Mouse (Mus musculus) liver, embryonic 14.5 days (tissue): ENCODE results near the gene Cd59b. TPM values are rescaled to one million over a fixed set of nuclear protein-coding genes. Genes with fewer than 3 reads are reported as not detected.
A peak's percentile ranks its signal among the peaks of the same experiment; 100 is the strongest.

Source experiments
- ATAC-seq: fragments of 200-750 bp; cut with Nextera tagmentation; 2 replicates; pipeline ENCODE4 v1.8.0; 2017; ENCODE audit warnings: moderate number of reproducible peaks, mild to moderate bottlenecking, moderate library complexity; ENCODE audit not compliant: insufficient read depth
- DNase-seq, 3 experiments: peaks; one replicate each; pipeline ENCODE4 v3.0.0-alpha.2; 2012 to 2013; ENCODE audit warnings: low read depth in 3 of 3, low spot score in 3 of 3
- H3K27ac ChIP-seq: fragments of 300-500 bp; sonication (generic); 2 replicates; pipeline ENCODE4 v1.5.1; 2014; ENCODE audit warnings: moderate library complexity, mild to moderate bottlenecking, control low read depth, inconsistent platforms
- H3K27me3 ChIP-seq: fragments of 300-500 bp; sonication (generic); 2 replicates; pipeline ENCODE4 v1.6.1; 2014; ENCODE audit warnings: mild to moderate bottlenecking, low read length, moderate library complexity; ENCODE audit not compliant: control insufficient read depth, insufficient read depth
- H3K36me3 ChIP-seq: fragments of 300-500 bp; sonication (generic); replicated peaks from 2 replicates; pipeline ENCODE4 v1.6.1; 2014; ENCODE audit warnings: low read depth; ENCODE audit not compliant: control insufficient read depth, insufficient read depth
- H3K4me1 ChIP-seq, 2 experiments: fragments of 200-500 bp in 1 of 2; fragments of 300-500 bp in 1 of 2; sonication (generic) in 1 of 2; replicated peaks; 2 replicates each; pipeline ENCODE4 v1.6.1; 2012 to 2014; ENCODE audit warnings: antibody characterized with exemption in 1 of 2, inconsistent platforms in 1 of 2, low read length in 1 of 2; ENCODE audit not compliant: control insufficient read depth in 2 of 2, insufficient read depth in 2 of 2
- H3K4me2 ChIP-seq: fragments of 300-500 bp; sonication (generic); 2 replicates; pipeline ENCODE4 v1.6.1; 2014; ENCODE audit warnings: low read depth, mild to moderate bottlenecking, control low read depth, moderate library complexity
- H3K4me3 ChIP-seq, 2 experiments: fragments of 200-500 bp in 1 of 2; fragments of 300-500 bp in 1 of 2; sonication (generic) in 1 of 2; 2 replicates each; pipeline ENCODE4 v1.5.1; 2012 to 2014; ENCODE audit warnings: low read depth in 2 of 2, low read length in 2 of 2, mild to moderate bottlenecking in 2 of 2, control low read depth in 1 of 2, inconsistent platforms in 1 of 2, moderate library complexity in 1 of 2; ENCODE audit not compliant: insufficient read depth in 1 of 2
- H3K9ac ChIP-seq: fragments of 300-500 bp; sonication (generic); replicated peaks from 2 replicates; pipeline ENCODE4 v1.6.1; 2014; ENCODE audit warnings: mild to moderate bottlenecking, control low read depth, moderate library complexity
- H3K9me3 ChIP-seq: fragments of 300-500 bp; sonication (generic); 2 replicates; pipeline ENCODE4 v1.6.1; 2016; ENCODE audit warnings: low read length, mixed read lengths; ENCODE audit not compliant: control insufficient read depth
- CTCF ChIP-seq: IDR thresholded peaks from 2 replicates; pipeline ENCODE4 v1.5.1; 2016; ENCODE audit warnings: antibody characterized with exemption, low read depth, control low read depth
- EP300 ChIP-seq: IDR thresholded peaks from 2 replicates; pipeline ENCODE4 v1.6.1; 2016; ENCODE audit warnings: antibody characterized with exemption, low read depth
- WGBS: fragments of 180-500 bp; shearing (Covaris S2); extraction: QIAGEN DNeasy Blood & Tissue Kit; methylation state at CpG from one replicate; pipeline ENCODE4 v1.1.7; 2014; ENCODE audit not compliant: insufficient replicate concordance; 5-methylcytosine and 5-hydroxymethylcytosine counted together
- polyA plus RNA-seq, 2 experiments: library from polyadenylated mRNA; depleted of rRNA in 1 of 2; stranded (reverse) in 1 of 2; unstranded in 1 of 2; fragments of >200 nt; fragmentation: Nextera tagmentation in 1 of 2; extraction: Ambion mirVana in 1 of 2; gene quantifications; 2 replicates each; pipeline versions ENCODE4 v1.2.1 to v1.2.3; 2012 to 2014

The Cd59b gene
- polyA plus RNA-seq, 2 experiments: 9.3 to 14.3 TPM

- peak; percentile 65 for ATAC-seq
- Histone ChIP-seq H3K9ac (peak overlapping the region; percentile 94), H3K4me1 (peaks cover 14 to 17% of the 10 kb centered on the region in 2 experiments), H3K36me3 (peaks cover 18% of the 10 kb centered on the region), H3K4me2 (peak overlapping the region; percentile 77), H3K9me3 (no peaks in the 10 kb centered on the region), H3K27ac (peak overlapping the region; percentile 80), H3K27me3 (no peaks in the 10 kb centered on the region), H3K4me3 (peak overlapping the region; percentile 82 to 91)
- TF ChIP-seq EP300: peak; percentile 82
- TF ChIP-seq CTCF: no peak
- peak; percentile 55 to 59 (median 58) for DNase-seq
- 8% methylated on average over 2 of the region's 2 CpGs for WGBS
Measured at GRCm38 (mm10) chr2:104029074-104029473, 40.6 kb upstream of the Cd59b start.

GRCm38 (mm10) chr2:104030381-104030780 lies 39.3 kb upstream of the Cd59b start:
- no peak for TF ChIP-seq EP300
- no peak for TF ChIP-seq CTCF
- Histone ChIP-seq H3K36me3 (peaks cover 29% of the 10 kb centered on the region), H3K9ac (0 out of 2 replicates have a peak overlapping the region, but pooled peaks have one; percentile 7), H3K27me3 (no peaks in the 10 kb centered on the region), H3K4me3 (no peak overlapping the region), H3K27ac (no peak overlapping the region), H3K4me2 (peak overlapping the region; percentile 77), H3K4me1 (peaks cover 14 to 17% of the 10 kb centered on the region in 2 experiments), H3K9me3 (no peaks in the 10 kb centered on the region)
- WGBS: 71% methylated on average over 3 of the region's 3 CpGs
- no peak for DNase-seq
- no peak for ATAC-seq

GRCm38 (mm10) chr2:104032056-104032455 lies 37.6 kb upstream of the Cd59b start:
- no peak for TF ChIP-seq EP300
- TF ChIP-seq CTCF: no peak
- Histone ChIP-seq H3K9ac (no peak overlapping the region), H3K4me3 (no peak overlapping the region), H3K27me3 (no peaks in the 10 kb centered on the region), H3K27ac (no peak overlapping the region), H3K9me3 (no peaks in the 10 kb centered on the region), H3K36me3 (peaks cover 43% of the 10 kb centered on the region), H3K4me1 (peaks cover 14 to 17% of the 10 kb centered on the region in 2 experiments), H3K4me2 (no peak overlapping the region)
- DNase-seq: no peak
- ATAC-seq: no peak
- 85% methylated on average over 3 of the region's 3 CpGs for WGBS

- H3K4me3 ChIP-seq: no peak overlapping the region
- peaks cover 60% of the 10 kb centered on the region for H3K36me3 ChIP-seq
- H3K9me3 ChIP-seq: no peaks in the 10 kb centered on the region
- WGBS: 31% methylated on average over 3 of the region's 3 CpGs
- no peaks in the 10 kb centered on the region for H3K27me3 ChIP-seq
- H3K4me1 ChIP-seq: peaks cover 3 to 5% of the 10 kb centered on the region in 2 experiments; a peak in 2 of 4 replicates
- no peak overlapping the region for H3K9ac ChIP-seq
- DNase-seq: peak; percentile 53 to 68 (median 56)
- H3K27ac ChIP-seq: no peak overlapping the region
- TF ChIP-seq CTCF (peak; percentile 93), EP300 (no peak; the same call in 1 of the 2 replicates)
- no peak overlapping the region for H3K4me2 ChIP-seq
- peak; percentile 41 for ATAC-seq
Measured at GRCm38 (mm10) chr2:104034832-104035472, 34.7 kb upstream of the Cd59b start.

GRCm38 (mm10) chr2:104035595-104035994 lies 34.1 kb upstream of the Cd59b start:
- TF ChIP-seq CTCF: no peak
- TF ChIP-seq EP300: no peak
- ATAC-seq: no peak
- no peaks in the 10 kb centered on the region for H3K9me3 ChIP-seq
- no peak overlapping the region for H3K9ac ChIP-seq
- H3K36me3 ChIP-seq: peaks cover 65% of the 10 kb centered on the region
- H3K4me2 ChIP-seq: no peak overlapping the region
- H3K27ac ChIP-seq: no peak overlapping the region
- no peak overlapping the region for H3K4me3 ChIP-seq
- H3K4me1 ChIP-seq: peaks cover 0 to 4% of the 10 kb centered on the region in 2 experiments; a peak in 2 of 4 replicates
- no peaks in the 10 kb centered on the region for H3K27me3 ChIP-seq
- WGBS: 81% methylated on average over 6 of the region's 6 CpGs
- DNase-seq: no peak
